8 mouse cellular contexts compared by ENCODE assay signal in the genomic region with DNA sequence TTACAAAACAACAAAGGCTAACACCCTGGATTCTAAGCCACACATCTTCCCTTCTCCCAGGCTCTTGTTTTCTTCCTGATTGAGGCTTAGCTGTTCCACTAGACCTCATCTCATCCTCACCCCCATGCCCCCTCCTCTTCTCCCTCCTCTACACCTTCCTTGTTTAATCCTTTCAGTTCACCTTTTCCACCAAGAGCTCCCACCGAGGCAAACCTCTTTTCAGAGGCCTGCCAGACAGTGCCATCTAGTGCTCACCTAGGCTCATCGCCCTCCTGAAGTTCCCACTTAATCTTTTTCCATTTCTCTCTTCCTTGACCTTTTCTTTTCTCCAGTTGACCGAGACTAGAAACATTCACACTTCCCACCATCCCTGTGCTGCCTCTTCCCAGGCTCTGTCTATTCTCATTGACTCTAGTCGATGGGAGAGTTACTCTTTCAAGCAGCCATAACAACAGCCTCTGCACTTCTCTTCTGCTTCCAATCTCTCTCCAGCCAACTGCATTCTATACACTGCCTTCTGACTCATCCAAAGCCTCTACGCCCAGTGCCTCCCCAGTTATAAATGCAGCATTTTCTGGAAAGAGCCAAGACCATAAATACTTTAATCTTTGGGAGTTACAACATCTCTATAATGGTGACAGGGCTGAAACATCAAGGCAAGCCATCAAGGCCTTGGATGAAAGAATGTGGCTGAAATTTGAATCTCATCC. TPM values are rescaled to one million over a fixed set of nuclear protein-coding genes. Genes with fewer than 3 reads are reported as not detected.
DNase-seq lines count a peak whose midpoint lies in the region; ATAC-seq and TF ChIP-seq lines count a peak whose summit lies in the region.

No protein-coding gene starts in this region.

- 0 out of 2 replicates have a peak, but pooled peaks have one; percentile 42 for ATAC-seq in midbrain, embryonic 15.5 days (replicated peaks)

- H3K36me3 ChIP-seq in midbrain, embryonic 15.5 days (replicated peaks) = no peaks in the 10 kb centered on the region

- no peak overlapping the region for H3K4me2 ChIP-seq in midbrain, embryonic 15.5 days

- H3K9ac ChIP-seq in midbrain, embryonic 15.5 days = no peak overlapping the region

- intact Hi-C loops in heart, postnatal 10 days (cut with DNase I) = loop anchor here (2.0 to 10.0 kb wide), 2 partner anchors 107 to 961 kb away; no protein-coding TSS in a partner anchor

- H3K9me3 ChIP-seq in midbrain, embryonic 15.5 days = no peaks in the 10 kb centered on the region

- TF ChIP-seq CTCF in embryonic fibroblast, embryonic 13.5 days (IDR thresholded peaks at IDR 0.05; ENCODE audit: borderline replicate concordance, insufficient read depth, low read length) = 0 out of 2 replicates have a peak, but pooled peaks have one; percentile 40

- 40% methylated on average over 5 of the region's 5 CpGs for WGBS in midbrain, embryonic 15.5 days

- no peak overlapping the region for H3K27ac ChIP-seq in embryonic fibroblast, embryonic 13.5 days (ENCODE audit: insufficient read depth, low read length)
- H3K27ac ChIP-seq in midbrain, embryonic 15.5 days = no peak overlapping the region

- TF ChIP-seq POLR2A in embryonic fibroblast, embryonic 13.5 days (IDR thresholded peaks at IDR 0.05; ENCODE audit: low read depth, low read length) = no peak

- no peak overlapping the region for H3K4me3 ChIP-seq in embryonic fibroblast, embryonic 13.5 days (ENCODE audit: insufficient read depth, low read length)
- no peak overlapping the region for H3K4me3 ChIP-seq in midbrain, embryonic 15.5 days

- peak; percentile 33 for DNase-seq in heart, postnatal 4 days
- no peak for DNase-seq in heart, postnatal 10 days
- DNase-seq in 416B (ENCODE audit: low read depth) = peak; percentile 46
- DNase-seq in Muller cell, postnatal 12 days (ENCODE audit: inconsistent ontology term) = peak; percentile 17
- no peak for DNase-seq in layer of hippocampus, adult 18-20 months (ENCODE audit: low spot score in 2 of 2)
- DNase-seq in urinary bladder, postnatal 10 days (ENCODE audit: low spot score) = no peak

- no peaks in the 10 kb centered on the region for H3K27me3 ChIP-seq in midbrain, embryonic 15.5 days (replicated peaks)

- no peaks in the 10 kb centered on the region for H3K4me1 ChIP-seq in embryonic fibroblast, embryonic 13.5 days (ENCODE audit: control insufficient read depth, insufficient read depth, low read length)
- H3K4me1 ChIP-seq in midbrain, embryonic 15.5 days = no peaks in the 10 kb centered on the region

RNA-seq across cellular contexts. Expression of gene Stard5, which starts 43.9 kb away (rescaled TPM):
- 10 to 100 TPM; 27.5 to 28.8 TPM for total RNA-seq in heart, postnatal 4 days (2021)
- total RNA-seq in heart, postnatal 10 days (2021) = 10 to 100 TPM; 19.5 to 22.9 TPM
- polyA plus RNA-seq in embryonic fibroblast, embryonic 13.5 days (2011; ENCODE audit: insufficient read length, low read depth, missing spikeins) = 16.4 and 17.6 TPM in 2 replicates
- 5.9 TPM in 2 replicates for polyA plus RNA-seq in midbrain, embryonic 15.5 days (2015; fragmentation: Nextera tagmentation; extraction: Ambion mirVana)
- total RNA-seq in layer of hippocampus, adult 18-20 months (2021) = 10 to 100 TPM; 15.7 to 16.3 TPM

Comparison
In these comparisons a context has a peak if more than half of its experiments do, and no peak if none do; other contexts are left out.
1. DNase-seq: peak in heart, postnatal 4 days (single experiment), 416B (single experiment) and Muller cell, postnatal 12 days (single experiment); none in heart, postnatal 10 days (0 of 2), layer of hippocampus, adult 18-20 months (0 of 2) and urinary bladder, postnatal 10 days (single experiment).